ENCODE assay signal across 8 mouse cellular contexts in the genomic region with DNA sequence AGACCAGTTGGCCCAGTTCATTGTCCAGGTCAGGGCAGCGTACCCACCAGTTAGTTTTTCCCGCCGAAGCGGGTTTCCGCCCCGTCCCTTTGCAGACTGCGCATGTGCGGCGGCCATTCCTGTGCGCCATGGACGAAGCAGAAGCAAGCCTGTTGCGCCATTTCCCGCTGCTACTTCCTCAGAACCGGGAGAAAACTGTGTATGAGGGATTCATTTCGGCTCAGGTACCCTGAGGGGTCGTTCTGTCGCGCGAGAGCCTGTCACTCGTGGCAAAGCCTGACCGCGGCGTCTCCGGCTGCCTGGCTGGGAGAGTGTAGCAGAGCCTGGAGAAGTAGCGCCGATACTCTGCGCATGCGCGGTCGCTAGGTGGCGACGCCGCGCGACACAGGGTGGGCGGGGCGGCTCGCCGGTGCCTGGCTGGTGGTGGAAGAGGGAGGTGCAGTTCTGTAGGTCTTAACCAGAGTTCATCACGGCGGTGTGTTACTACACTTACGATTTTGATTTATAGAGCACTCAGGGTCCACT. TPM values are rescaled to one million over a fixed set of nuclear protein-coding genes. Genes with fewer than 3 reads are reported as not detected.
DNase-seq lines count a peak whose midpoint lies in the region; ATAC-seq and TF ChIP-seq lines count a peak whose summit lies in the region.

No protein-coding gene starts in this region.

- H3K4me2 ChIP-seq in heart, embryonic 15.5 days, result peak overlapping the region; percentile 68
- H3K4me2 ChIP-seq in liver, embryonic 14.5 days (ENCODE audit: low read depth), result peak overlapping the region; percentile 62
- H3K4me2 ChIP-seq in neural tube, embryonic 11.5 days (ENCODE audit: low read depth), result peak overlapping the region; percentile 40
- peak overlapping the region; percentile 65 for H3K4me2 ChIP-seq in stomach, postnatal 0 days (replicated peaks; ENCODE audit: low read depth)

- peaks cover 12% of the 10 kb centered on the region for H3K4me1 ChIP-seq in forebrain, embryonic 10.5 days
- peaks cover 6% of the 10 kb centered on the region; the same call in 1 of the 2 replicates for H3K4me1 ChIP-seq in heart, embryonic 15.5 days (replicated peaks)
- H3K4me1 ChIP-seq in liver, embryonic 14.5 days (replicated peaks; ENCODE audit: control insufficient read depth in 2 of 2, insufficient read depth in 2 of 2, low read length in 1 of 2), result peaks cover 5 to 6% of the 10 kb centered on the region in 2 experiments; a peak in 3 of 4 replicates
- H3K4me1 ChIP-seq in neural tube, embryonic 11.5 days (ENCODE audit: control insufficient read depth, insufficient read depth, low read length), result no peaks in the 10 kb centered on the region
- H3K4me1 ChIP-seq in stomach, postnatal 0 days (replicated peaks; ENCODE audit: control insufficient read depth, insufficient read depth), result no peaks in the 10 kb centered on the region

- peak; percentile 100 for ATAC-seq in heart, embryonic 15.5 days (replicated peaks; ENCODE audit: insufficient number of reproducible peaks, insufficient read depth, low FRiP score, low read depth)
- ATAC-seq in liver, embryonic 14.5 days (ENCODE audit: insufficient read depth), result peak; percentile 100
- ATAC-seq in neural tube, embryonic 11.5 days (ENCODE audit: insufficient read depth, low FRiP score, low TSS enrichment), result peak; percentile 100
- peak; percentile 100 for ATAC-seq in stomach, postnatal 0 days (ENCODE audit: low FRiP score, low TSS enrichment)

- H3K9ac ChIP-seq in heart, embryonic 15.5 days, result peak overlapping the region; percentile 82
- H3K9ac ChIP-seq in liver, embryonic 14.5 days (replicated peaks), result peak overlapping the region; percentile 81
- H3K9ac ChIP-seq in neural tube, embryonic 11.5 days (ENCODE audit: low read length), result peak overlapping the region; percentile 81
- H3K9ac ChIP-seq in stomach, postnatal 0 days (ENCODE audit: low read length), result peak overlapping the region; percentile 80

- peak overlapping the region; percentile 95 for H3K27ac ChIP-seq in forebrain, embryonic 10.5 days
- H3K27ac ChIP-seq in heart, embryonic 15.5 days, result peak overlapping the region; percentile 85
- H3K27ac ChIP-seq in liver, embryonic 14.5 days, result peak overlapping the region; percentile 57
- H3K27ac ChIP-seq in neural tube, embryonic 11.5 days (ENCODE audit: low read depth, low read length), result no peak overlapping the region
- H3K27ac ChIP-seq in stomach, postnatal 0 days (replicated peaks), result peak overlapping the region; percentile 86

- WGBS in forebrain, embryonic 10.5 days, result under 1% methylated on average over 42 of the region's 42 CpGs
- under 1% methylated on average over 42 of the region's 42 CpGs for WGBS in heart, embryonic 15.5 days
- WGBS in liver, embryonic 14.5 days (ENCODE audit: insufficient replicate concordance), result 0% methylated on average over 42 of the region's 42 CpGs
- WGBS in neural tube, embryonic 11.5 days, result 0% methylated on average over 42 of the region's 42 CpGs
- WGBS in stomach, postnatal 0 days, result under 1% methylated on average over 42 of the region's 42 CpGs

- H3K4me3 ChIP-seq in forebrain, embryonic 10.5 days, result peak overlapping the region; percentile 64
- peak overlapping the region; percentile 75 for H3K4me3 ChIP-seq in heart, embryonic 15.5 days
- H3K4me3 ChIP-seq in liver, embryonic 14.5 days (ENCODE audit: insufficient read depth in 1 of 2, low read depth in 2 of 2, low read length in 2 of 2), result peak overlapping the region; percentile 71 to 73
- peak overlapping the region; percentile 67 for H3K4me3 ChIP-seq in neural tube, embryonic 11.5 days (ENCODE audit: low read depth, low read length)
- peak overlapping the region; percentile 73 for H3K4me3 ChIP-seq in stomach, postnatal 0 days (ENCODE audit: low read depth, low read length)

- no peaks in the 10 kb centered on the region; the same call in 1 of the 2 replicates for H3K9me3 ChIP-seq in forebrain, embryonic 10.5 days
- H3K9me3 ChIP-seq in heart, embryonic 15.5 days (replicated peaks), result no peaks in the 10 kb centered on the region
- H3K9me3 ChIP-seq in liver, embryonic 14.5 days (ENCODE audit: control insufficient read depth, low read length), result no peaks in the 10 kb centered on the region
- no peaks in the 10 kb centered on the region for H3K9me3 ChIP-seq in neural tube, embryonic 11.5 days (ENCODE audit: control insufficient read depth, low read length)
- H3K9me3 ChIP-seq in stomach, postnatal 0 days (ENCODE audit: control insufficient read depth, low read length), result no peaks in the 10 kb centered on the region

- H3K36me3 ChIP-seq in forebrain, embryonic 10.5 days (replicated peaks), result peaks cover 5% of the 10 kb centered on the region; the same call in 1 of the 2 replicates
- no peaks in the 10 kb centered on the region for H3K36me3 ChIP-seq in heart, embryonic 15.5 days
- H3K36me3 ChIP-seq in liver, embryonic 14.5 days (replicated peaks; ENCODE audit: control insufficient read depth, insufficient read depth, low read depth), result no peaks in the 10 kb centered on the region
- H3K36me3 ChIP-seq in neural tube, embryonic 11.5 days (ENCODE audit: control insufficient read depth, insufficient read depth, low read length), result no peaks in the 10 kb centered on the region; the same call in 1 of the 2 replicates
- no peaks in the 10 kb centered on the region for H3K36me3 ChIP-seq in stomach, postnatal 0 days (ENCODE audit: control insufficient read depth, insufficient read depth, low read length)

- peak; percentile 91 to 92 for DNase-seq in CD8-positive naive resting alpha-beta T cell, adult 2 months (ENCODE audit: low read depth in 2 of 2, low spot score in 2 of 2)
- peak; percentile 79 for DNase-seq in c-Kit-positive CD71-negative TER-119-negative erythroid progenitor cells, embryonic 14.5 days (ENCODE audit: low read depth)
- DNase-seq in forebrain, embryonic 10.5 days (ENCODE audit: extremely low spot score, low spot score), result peak; percentile 94
- DNase-seq in kidney, postnatal 25 days, result peak; percentile 94 to 95
- DNase-seq in liver, embryonic 14.5 days (ENCODE audit: low read depth in 3 of 3, low spot score in 3 of 3), result peak; percentile 83 to 89 (median 84)
- DNase-seq in neural tube, embryonic 11.5 days (ENCODE audit: low spot score), result peak; percentile 97
- DNase-seq in stomach, postnatal 0 days (ENCODE audit: low spot score), result peak; percentile 95

- TF ChIP-seq EP300 in liver, embryonic 14.5 days (IDR thresholded peaks at IDR 0.05; ENCODE audit: low read depth), result no peak
- TF ChIP-seq EP300 in stomach, postnatal 0 days (optimal IDR thresholded peaks at IDR 0.05), result no peak

- TF ChIP-seq CTCF in liver, embryonic 14.5 days (IDR thresholded peaks at IDR 0.05; ENCODE audit: low read depth), result peak; percentile 82
- peak; percentile 69 for TF ChIP-seq CTCF in stomach, postnatal 0 days (IDR thresholded peaks at IDR 0.05; ENCODE audit: low read depth)

- H3K27me3 ChIP-seq in forebrain, embryonic 10.5 days (ENCODE audit: poor library complexity, severe bottlenecking), result no peaks in the 10 kb centered on the region
- no peaks in the 10 kb centered on the region for H3K27me3 ChIP-seq in heart, embryonic 15.5 days
- H3K27me3 ChIP-seq in liver, embryonic 14.5 days (ENCODE audit: control insufficient read depth, insufficient read depth, low read length), result no peaks in the 10 kb centered on the region
- H3K27me3 ChIP-seq in neural tube, embryonic 11.5 days (ENCODE audit: control insufficient read depth, insufficient read depth, low read length), result no peaks in the 10 kb centered on the region
- H3K27me3 ChIP-seq in stomach, postnatal 0 days (ENCODE audit: control insufficient read depth, insufficient read depth, low read length), result no peaks in the 10 kb centered on the region

RNA-seq across cellular contexts. Expression of gene Fancl, which starts 1.2 kb away (rescaled TPM):
- polyA plus RNA-seq in forebrain, embryonic 10.5 days (2016; fragmentation: Nextera tagmentation; extraction: Ambion mirVana), result 33.5 and 38.5 TPM in 2 replicates
- polyA plus RNA-seq in heart, embryonic 15.5 days (2015; fragmentation: Nextera tagmentation; extraction: Ambion mirVana), result 20.6 and 24.4 TPM in 2 replicates
- polyA plus RNA-seq in liver, embryonic 14.5 days (2012; rRNA removed), result 6.7 and 12.3 TPM in 2 replicates
- 21.4 and 23.6 TPM in 2 replicates for polyA plus RNA-seq in liver, embryonic 14.5 days (2014; fragmentation: Nextera tagmentation; extraction: Ambion mirVana)
- polyA plus RNA-seq in neural tube, embryonic 11.5 days (2014; fragmentation: Nextera tagmentation; extraction: Ambion mirVana), result 23.6 and 26.9 TPM in 2 replicates
- polyA plus RNA-seq in stomach, postnatal 0 days (2015; fragmentation: Nextera tagmentation; extraction: Ambion mirVana), result 16.2 and 17.8 TPM in 2 replicates
